Mouse (Mus musculus) right cerebral cortex, postnatal 10 days (tissue): ENCODE data around the gene Bco1.

Source experiments
- DNase-seq, 2 experiments: peaks; one replicate each; pipeline ENCODE4 v3.0.0; 2021; ENCODE audit warnings: low spot score in 2 of 2

The Bco1 gene

DNA sequence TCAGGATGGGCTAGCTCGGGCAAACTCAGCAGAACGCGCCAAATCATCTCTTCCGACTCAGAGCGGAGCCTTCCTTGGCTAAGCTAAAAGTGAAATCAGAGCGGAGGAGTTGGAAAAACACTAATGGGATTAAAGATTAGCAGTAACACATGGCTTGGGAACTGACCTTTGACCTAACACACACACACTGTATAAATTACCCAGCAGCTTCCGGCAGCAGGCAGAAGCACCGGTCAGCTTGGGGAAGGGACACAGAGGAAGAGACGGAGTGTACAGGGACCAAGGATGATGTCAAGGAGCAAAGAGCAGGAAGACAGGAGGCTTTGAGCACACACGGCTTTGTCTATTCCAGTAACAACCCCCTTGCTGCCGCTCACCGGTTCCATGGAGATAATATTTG, at the start of gene Bco1:
Bco1 (plus strand) TSS at position 208 of the 400 bp plus-strand sequence.
- DNase-seq = no peak

DNA sequence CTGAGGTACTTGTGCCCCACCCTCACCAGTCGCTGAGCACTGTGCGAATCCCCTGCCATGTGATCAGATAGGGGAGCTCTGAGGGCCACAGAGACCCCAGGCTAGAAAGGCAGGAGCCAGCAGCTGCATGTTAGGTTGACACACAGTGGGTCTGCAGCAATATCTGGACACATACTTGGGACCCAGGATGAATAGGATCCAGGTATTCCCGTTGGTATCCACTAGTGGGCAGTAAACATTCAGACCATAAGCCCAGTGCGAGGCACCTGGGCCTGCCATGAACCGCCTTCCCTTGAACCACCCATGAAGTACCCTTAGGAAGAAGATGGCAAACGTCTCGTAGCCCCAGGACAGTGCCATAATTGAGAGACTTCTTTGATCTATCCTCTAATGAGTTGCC, 46.2 kb upstream of the Bco1 start:
- no peak for DNase-seq

GRCm38 (mm10) chr8:117050763-117051162, 44.9 kb upstream of the Bco1 start:
- DNase-seq = no peak

DNA sequence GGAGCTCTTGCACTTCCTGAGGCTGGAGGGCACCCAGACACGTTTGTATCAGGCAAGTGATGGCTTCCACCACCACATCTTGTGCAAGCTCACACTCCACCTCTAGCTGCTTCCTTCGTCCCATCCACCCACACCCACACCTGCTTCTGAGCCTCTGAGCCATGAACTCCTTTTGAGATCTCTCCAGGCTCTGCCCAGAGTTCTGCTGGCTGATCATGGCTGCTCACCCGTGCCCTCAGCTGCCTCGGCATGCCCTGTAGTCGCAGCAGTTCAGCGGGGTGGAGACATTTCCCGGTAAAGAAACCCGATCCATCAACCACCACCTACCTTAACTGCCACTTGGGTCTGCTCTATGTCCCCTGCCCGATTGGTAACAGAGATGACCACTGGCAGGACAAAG, 44.3 kb upstream of the Bco1 start:
- DNase-seq = no peak

GRCm38 (mm10) chr8:117053135-117054079, 42.2 kb upstream of the Bco1 start:
- no peak for DNase-seq

GRCm38 (mm10) chr8:117054146-117054545, 41.5 kb upstream of the Bco1 start:
- no peak for DNase-seq

GRCm38 (mm10) chr8:117055097-117055496, 40.6 kb upstream of the Bco1 start:
- DNase-seq = no peak

DNA sequence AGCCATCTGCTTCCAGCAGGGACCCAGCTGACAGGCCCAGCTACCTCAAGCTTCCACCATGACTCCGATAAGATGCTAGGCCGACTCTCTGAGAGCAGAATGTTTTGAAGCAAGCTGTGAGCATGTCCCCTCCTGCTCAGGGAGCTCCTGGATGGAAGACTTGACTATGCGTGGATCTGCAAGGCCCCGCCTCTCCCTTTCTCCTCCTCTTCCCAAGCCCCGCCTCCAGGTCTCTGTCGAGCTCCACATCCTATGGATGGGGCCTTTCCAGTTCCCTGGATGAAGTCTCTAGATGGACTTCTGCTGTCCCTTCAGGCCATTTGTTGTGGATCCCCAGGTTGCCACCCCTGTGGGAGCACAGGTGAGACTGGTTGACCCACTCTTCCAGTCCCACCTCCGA, 36.6 kb upstream of the Bco1 start:
- DNase-seq = no peak

GRCm38 (mm10) chr8:117060306-117060705, 35.3 kb upstream of the Bco1 start:
- DNase-seq = no peak

DNA sequence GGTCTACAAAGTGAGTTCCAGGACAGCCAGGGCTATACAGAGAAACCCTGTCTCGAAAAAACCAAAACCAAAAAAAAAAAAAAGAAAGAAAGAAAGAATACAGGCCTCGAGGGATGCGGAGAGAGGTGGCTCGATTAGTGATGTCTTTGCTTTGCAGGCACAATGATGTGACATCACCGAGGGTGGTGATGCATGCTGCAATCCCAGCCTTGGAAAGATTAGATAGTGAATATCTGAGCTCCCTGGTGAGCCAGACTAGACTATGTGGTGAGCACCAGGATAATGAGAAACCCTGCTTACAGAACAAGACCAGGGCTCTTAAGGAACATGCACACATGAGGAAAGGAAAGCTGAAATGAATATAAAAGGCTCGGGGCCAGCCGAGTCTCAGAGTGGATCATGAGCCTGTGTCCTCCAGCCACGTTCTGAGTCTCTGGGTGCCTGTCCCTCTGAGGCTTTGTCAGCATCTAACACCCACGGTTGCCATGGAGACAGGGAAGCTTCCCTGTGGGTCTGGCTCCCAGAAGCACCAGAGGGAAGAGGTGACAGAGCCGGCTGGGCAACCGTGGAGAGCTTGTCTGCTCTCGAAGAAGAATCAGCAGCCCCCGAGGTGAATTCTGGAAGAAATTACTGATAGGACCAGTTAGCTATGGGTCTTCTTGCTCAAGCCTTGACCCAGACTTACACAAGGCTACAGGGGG, 34.3 kb upstream of the Bco1 start:
- DNase-seq = peak; percentile 55 to 56

DNA sequence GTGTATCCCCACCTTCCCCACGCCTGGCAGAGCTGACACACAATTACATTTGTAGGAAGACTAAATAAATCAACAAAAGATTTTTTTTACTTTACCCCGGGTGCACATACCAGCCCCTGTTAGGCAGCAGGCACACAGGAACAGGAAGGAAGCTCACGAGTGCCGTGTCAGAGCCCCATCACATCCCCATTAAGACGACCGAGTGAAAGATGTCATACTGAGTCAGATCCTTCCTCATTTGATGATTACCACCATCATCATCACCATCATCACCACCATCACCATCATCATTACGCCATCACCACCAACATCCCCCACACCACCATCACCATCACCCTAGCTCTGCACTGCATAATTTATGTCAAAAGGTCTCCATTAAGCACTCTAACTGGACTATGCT, 28.7 kb upstream of the Bco1 start:
- no peak for DNase-seq

GRCm38 (mm10) chr8:117067396-117067795, 28.3 kb upstream of the Bco1 start:
- DNase-seq = no peak

GRCm38 (mm10) chr8:117068294-117068693, 27.4 kb upstream of the Bco1 start:
- DNase-seq = no peak

DNA sequence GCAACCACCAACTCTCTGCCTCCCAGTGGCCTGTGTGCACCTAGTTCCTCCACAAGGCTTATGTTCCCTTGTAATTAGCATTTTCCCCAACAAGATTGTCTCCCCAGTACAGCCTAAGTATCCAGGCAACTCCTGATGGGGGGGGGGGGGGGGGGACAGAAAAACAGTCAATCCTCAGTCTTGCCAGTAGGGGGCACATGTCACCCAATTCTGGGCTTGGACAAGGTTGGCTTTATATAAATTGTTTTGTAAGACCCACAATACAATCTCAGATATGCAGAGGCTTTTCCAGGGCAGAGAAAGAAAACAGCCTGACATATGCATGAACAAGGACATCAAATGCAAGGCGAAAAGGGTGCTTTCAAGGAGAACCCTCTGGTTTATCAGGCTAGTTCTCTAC, 25.9 kb upstream of the Bco1 start:
- DNase-seq = no peak

DNA sequence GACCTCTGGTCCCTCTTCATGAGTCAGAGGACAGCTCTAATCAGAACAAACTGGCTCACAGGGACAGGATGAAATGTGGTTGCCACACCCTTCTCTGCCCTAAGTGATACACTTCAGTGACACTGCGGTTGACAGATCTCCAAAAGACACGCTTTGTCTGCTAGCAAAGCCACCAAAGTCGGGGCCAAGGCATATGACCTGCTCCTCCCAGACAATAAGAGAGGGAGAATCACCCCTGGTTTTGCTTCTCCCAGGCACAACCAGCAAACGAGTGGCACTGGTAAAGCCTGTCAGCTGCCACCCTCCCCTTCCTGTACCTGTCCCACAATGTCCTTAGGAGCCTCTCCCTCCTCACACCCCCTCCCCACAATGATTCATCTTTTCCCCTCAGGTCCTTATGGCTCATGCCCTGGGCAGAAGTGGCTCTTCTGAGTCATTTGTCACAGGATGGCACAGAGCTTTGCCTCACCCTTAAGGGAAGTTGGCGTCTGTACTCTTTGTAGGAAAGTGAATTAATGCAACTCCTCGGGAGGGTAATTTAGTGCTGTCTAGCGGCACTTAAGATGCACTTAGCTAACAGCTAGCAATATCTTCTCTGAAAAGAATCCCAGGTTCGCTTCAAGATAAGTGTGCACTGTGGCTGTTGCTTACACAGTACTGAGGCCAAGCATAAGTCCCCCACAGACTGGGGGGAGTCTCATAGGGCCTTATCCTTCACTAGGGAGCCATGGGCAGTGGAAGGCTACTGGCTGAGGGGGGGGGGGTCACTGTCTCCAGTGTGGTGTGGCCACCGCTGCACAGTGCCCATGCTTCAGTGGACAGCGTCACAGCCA, 21.1 kb upstream of the Bco1 start:
- no peak for DNase-seq

DNA sequence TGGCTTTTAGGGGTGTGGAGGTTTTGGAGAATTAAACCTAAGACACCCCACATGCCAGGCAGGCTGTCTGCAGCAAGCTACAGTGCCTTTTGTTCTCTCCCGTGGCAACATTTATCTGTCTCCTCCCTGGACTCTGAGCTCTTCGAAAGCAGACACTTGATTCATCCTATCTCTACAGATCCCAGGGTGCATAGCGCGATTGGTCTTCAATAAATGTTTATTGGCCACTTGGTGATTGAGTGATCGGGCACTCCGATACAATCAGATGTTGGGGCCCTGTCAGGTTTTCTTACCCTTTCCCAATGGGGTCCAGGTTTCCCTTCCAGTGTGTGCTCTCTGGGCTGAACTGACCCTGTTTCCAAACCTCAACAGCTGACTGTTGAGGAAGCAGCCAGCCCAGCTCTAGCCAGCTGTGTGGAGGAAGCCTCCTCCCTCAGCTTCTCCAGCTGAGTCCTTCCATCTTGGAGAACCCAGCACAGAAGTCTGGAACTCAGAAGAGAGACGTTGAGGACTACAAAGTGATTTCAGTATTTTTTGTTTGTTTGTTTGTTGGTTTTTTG, 17.2 kb upstream of the Bco1 start:
- DNase-seq = no peak

GRCm38 (mm10) chr8:117079652-117080051, 16.0 kb upstream of the Bco1 start:
- no peak for DNase-seq

- DNase-seq = no peak
These were observed 13.2 kb upstream of the Bco1 start, which contains the start of gene Pkd1l2 for GRCm38 (mm10) chr8:117082399-117082872. Gene Pkd1l2 (minus strand): TSS chr8:117082449.

GRCm38 (mm10) chr8:117082947-117083559, 12.6 kb upstream of the Bco1 start:
- no peak for DNase-seq

GRCm38 (mm10) chr8:117085521-117085920, 10.1 kb upstream of the Bco1 start:
- DNase-seq = no peak

GRCm38 (mm10) chr8:117087036-117087435, 8.6 kb upstream of the Bco1 start:
- no peak for DNase-seq
